Mouse (Mus musculus) kidney, postnatal 10 days (tissue): ENCODE data around the gene Mrgprx1.

ENCODE experiments used
- DNase-seq: peaks from one replicate; pipeline ENCODE4 v3.0.0; 2021; ENCODE audit warnings: mixed read lengths

The Mrgprx1 gene

GRCm38 (mm10) chr7:48027497-48027896 lies at the start of gene Mrgprx1:
TSS of gene Mrgprx1 (minus strand) at chr7:48027597.
- DNase-seq, result no peak

DNA sequence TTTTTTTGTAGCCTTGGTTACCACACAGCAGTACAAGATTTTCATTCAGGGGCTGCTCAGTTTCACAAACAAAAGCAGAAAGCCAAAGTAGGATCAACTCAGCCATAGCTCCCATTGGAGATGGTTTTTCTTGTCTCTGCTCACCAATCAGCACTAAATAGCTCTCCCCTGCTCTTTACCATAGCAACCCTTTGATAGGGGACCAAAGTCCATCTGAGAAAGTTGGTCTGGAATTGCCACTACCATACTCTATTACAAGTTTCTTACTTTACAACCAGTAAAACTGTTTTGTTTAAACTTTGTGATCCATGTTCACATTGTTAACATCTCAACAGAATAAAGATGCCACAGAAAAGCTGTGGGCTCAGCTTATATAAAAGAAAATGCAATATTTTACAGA lies 48.1 kb upstream of the Mrgprx1 start:
- DNase-seq, result no peak

DNA sequence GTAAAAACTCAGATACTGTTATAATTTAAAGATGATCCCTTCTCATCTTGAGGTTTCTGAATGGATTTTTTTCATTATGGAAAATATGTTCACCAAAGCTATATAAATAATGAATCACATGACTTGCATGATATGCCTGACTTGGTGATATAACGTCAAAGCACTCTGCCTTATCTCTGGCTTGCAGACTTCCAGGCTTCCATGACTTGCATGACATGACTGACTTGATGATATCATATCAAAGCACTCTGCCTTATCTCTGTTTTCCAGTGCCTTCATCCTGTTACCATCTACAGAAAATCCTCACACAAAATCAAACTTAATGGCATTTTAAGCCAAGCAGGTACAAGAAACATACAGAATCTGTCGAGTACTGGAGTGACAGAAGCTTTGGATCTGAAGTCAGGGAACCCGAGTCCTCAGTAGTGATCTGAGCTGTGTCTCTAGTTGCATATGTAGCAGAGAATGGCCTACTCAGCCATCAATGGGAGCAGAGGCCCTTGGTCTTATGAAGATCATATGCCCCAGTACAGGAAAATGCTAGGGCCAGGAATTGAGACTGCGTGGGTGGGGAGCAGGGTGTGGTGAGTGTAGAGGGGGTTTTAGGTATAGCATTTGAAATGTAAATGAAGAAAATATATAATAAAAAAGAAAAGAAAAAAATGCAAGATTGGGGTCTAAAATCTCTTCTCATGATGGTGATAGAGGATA lies 19.2 kb upstream of the Mrgprx1 start:
- DNase-seq, result no peak

GRCm38 (mm10) chr7:48044046-48044445 lies 16.6 kb upstream of the Mrgprx1 start:
- DNase-seq, result no peak

DNA sequence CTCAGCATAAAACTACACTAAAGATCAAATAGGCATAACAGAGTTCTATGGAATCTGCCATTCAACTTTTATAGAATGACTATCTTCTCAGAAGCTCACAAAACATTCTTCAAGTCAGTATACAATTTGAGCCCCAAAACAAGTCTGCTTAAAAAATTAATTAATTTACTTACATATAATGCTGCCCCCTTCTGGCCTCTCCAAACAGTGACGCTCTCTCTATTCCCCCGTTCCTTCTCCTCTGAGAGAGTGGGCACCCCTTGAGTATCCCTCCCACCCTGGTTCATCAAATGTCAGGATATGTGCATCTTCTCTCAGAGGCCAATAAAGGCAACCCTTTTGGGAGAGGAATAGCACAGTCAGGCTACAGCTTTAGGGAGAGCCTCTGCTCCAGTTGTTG lies 9.5 kb downstream of the Mrgprx1 start:
- no peak for DNase-seq

- no peak for DNase-seq
Measured at GRCm38 (mm10) chr7:47995689-47996088, 31.7 kb downstream of the Mrgprx1 start.

DNA sequence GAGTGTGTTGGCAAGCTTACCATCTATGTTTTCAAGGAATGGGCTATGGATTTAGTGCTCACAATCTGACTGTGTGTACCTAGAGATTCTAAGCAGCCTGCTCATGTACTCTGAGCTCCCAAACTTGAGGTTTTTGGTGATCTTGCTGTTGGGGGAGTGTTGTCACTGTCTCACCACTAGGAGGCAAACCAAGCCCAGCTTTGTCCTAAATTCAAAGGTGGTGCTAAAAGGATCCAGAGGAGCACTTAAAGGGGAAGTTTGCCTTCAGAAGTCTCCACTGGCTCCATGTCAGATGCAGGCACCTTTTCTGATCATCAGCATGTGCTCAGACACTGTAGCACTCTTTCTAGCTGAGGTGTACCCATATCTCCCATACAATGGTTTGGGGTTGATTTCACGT lies 40.6 kb downstream of the Mrgprx1 start:
- no peak for DNase-seq

DNA sequence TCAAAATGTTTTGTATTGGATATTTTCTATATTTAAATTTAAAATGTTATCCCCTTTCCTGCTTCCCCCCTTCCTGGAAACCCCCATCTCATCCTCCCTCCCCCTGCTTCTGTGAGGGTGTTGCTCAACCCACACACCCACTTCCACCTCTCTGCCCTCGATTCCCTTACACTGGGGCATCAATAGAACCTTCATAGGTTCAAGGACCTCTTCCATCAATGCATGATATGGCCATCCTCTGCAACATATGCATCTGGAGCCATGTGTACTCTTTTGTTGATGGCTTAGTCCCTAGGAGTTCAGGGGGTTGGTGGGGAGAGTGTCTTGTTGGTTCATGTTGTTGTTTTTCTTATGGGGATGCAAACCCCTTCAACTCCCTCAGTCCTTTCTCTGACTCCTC lies 45.4 kb downstream of the Mrgprx1 start, which contains the start of gene Mrgpra4:
Gene Mrgpra4 (minus strand): TSS at position 101 of the 400 bp plus-strand sequence.
- no peak for DNase-seq
